Mouse (Mus musculus): ENCODE data around the gene Apln.

Gene Apln

DNA sequence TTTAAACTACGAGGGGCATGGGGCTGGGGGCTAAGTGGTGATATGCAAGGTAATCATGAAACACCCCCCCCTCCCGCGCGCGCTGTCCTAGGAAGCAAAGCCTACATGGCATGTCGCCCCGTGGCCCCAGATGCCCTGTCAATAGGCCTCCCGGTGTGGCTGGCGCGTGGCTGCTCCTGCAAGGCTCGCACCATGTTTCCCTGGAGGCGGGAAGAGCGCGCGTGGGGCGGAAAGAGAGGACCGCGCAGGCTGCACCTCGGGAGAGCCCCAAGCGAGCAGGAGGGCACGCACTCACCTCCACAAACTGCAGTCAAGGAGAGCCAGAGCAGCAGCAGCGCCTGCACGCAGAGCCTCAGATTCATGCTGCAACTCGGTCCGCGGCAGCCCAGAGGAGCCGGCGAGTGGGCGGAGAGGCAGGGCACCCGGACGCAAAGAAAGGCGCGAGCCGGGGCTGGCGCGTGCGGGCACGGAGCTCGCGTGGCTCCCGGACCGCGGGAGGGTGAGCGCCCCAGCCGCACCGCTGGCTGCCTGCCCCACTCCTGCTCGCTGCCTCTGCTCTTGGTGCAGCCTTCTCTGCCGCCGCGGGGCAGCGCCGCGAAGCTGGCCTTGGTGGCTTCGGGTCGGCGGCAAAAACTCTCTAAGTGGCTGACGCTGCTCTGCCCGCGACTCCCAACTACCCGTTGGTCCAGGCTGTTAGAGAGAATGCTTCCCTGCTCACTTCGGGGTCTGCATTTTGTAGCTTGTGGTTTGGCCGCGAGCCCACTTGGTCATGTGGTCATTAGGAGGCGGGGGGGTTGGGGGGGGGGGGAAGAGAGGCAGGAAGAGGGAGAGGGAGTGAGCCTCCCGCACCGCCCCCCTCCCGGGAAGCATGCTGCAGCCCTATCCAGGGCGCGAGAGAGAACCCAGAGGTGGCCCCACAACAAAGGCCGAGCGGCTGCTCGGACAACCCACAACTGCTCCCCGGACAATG is at the start of gene Apln:
Gene Apln (minus strand): TSS at position 710 of the 970 bp plus-strand sequence.
- peak in 1 of 2 experiments; percentile 12 for DNase-seq (ENCODE audit: low spot score in 2 of 2)

DNA sequence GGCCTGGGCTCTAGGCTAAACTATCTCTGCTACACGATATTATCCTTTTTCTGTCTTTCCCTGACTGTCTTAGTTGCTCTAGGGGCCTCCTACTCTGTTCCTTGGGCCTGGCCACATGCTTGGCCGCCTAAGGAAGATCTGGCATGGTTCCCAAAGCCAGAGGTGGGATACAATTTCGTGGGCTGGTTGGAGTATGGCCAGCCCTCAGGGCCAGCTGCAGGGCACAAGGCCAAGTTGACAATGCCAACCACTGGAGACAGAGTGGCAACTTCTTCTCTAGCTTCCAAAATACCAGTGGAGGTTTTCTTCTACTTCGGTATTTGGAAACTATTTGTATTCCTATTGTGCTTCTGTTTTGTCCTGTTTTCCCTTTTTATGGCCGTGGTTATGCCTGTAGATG is 47.7 kb upstream of the Apln start:
- no peak for DNase-seq (ENCODE audit: low spot score in 2 of 2)

GRCm38 (mm10) chrX:48076806-48077425 is 42.3 kb upstream of the Apln start:
- DNase-seq (ENCODE audit: low spot score in 2 of 2), result peak; percentile 21 to 47

DNA sequence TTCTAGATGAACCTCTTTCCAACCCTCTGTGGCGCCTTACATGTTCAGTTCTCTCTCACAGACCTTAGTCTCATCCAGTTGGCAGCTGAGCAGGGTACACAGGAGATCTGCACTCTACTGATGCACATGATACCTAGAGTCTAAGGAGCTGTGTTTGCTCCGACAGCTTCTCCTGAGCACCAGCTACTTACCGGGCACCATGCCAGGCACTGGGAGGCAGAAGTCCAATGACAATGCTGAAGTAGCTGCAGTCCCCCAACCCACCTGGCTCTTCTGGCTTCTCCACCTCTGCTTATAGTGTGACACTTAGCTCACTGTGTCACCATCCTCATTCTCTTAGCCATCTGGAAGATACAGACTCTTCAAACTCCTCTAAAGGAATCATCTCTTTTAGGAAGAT is 40.0 kb upstream of the Apln start:
- no peak for DNase-seq (ENCODE audit: low spot score in 2 of 2)

DNA sequence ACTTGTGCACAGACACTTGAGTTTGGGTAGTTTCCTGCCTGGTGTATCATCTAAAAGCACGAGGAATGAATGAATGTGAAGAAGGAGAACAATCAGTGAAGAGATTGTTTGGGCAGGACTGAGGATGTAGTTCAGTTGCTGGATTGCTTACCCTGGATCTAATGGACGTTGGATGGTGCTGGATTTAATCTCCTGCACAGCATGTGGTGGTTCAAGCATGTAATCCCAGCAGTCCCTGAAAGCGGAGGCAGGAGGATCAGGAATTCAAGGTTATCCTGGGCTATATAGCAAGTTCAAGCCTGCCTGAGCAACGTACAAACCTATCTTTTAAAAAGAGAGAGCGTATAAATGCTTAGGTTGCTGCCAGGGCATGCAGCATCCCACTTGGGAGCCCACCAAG is 37.7 kb upstream of the Apln start:
- DNase-seq (ENCODE audit: low spot score in 2 of 2), result no peak

GRCm38 (mm10) chrX:48071961-48072360 is 37.3 kb upstream of the Apln start:
- no peak for DNase-seq (ENCODE audit: low spot score in 2 of 2)

- no peak for DNase-seq (ENCODE audit: low spot score in 2 of 2)
Observed at GRCm38 (mm10) chrX:48066891-48067290, 32.2 kb upstream of the Apln start.

DNA sequence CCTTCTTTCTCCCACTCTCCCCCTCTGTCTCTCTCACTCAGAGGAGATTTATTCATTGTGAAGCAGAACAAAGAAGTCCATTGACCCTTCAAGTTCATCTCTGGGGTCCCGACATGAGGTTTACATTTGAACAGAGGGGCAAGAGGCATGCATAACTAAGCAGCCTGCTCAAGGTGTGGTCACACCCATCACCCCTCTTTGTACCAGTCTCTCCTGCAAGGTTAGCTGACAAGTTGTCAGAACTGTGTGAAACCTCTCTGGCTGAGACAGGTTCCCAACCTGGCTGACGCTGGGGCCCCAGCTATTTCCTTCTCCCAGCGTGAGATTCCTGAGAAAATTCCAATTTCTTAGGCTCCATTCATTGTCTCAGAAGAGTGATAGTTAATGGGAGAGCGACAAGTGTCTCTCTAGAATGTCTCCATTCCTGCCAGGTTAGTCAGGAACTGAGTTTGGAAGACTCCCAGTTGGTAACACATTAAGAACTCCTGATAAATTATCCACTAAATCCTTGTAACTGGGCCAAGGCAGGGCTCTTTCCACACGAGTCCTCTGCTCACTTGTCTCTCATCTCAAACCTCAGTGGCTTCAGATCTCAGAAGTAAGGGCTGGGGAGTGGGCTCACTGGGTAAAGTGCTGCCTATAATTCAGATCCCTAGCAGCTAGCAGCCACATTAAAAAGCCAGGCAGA is 29.7 kb upstream of the Apln start:
- no peak for DNase-seq (ENCODE audit: low spot score in 2 of 2)

DNA sequence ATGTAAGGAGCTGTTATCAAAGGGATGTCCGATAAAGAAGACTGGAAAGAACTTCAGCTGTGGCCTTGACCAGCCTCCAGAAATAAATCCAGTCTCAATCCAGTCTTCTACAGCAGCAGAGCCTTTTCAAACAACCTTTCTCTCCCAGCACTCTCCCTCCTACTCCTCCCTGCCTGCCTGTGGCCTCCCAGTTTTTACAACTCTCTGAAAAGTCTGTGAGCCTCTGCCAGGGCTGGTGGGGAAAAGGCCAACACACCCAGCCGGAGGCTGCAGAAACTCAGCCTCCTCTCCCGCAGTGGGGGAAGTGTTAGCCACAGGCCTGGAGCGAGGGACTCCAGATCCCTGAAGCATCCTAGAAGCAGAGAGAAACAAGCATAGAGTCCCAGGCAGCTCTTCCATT is 27.8 kb upstream of the Apln start:
- DNase-seq (ENCODE audit: low spot score in 2 of 2), result no peak

- peak; percentile 26 to 40 for DNase-seq (ENCODE audit: low spot score in 2 of 2)
Observed at GRCm38 (mm10) chrX:48054186-48055015, 19.7 kb upstream of the Apln start.

DNA sequence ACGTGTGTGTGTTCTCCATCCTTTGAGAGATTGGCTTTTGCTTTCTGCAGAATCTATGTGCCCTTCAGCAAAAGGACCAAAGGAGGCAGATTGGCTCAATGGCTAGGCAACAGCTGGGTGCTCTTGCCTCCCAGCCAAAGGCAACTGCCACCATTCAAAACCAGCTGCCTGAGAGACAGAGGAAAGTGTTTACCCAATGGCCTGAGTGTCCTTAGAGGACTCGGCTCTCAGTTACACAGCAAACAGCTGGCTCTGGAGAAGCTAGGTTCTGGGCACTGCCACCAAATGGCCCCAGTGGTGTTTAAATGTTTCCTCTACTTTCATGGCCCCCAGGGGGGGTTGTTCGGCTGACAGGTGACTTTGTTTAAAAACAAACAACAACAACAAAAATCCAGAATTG is 19.1 kb upstream of the Apln start:
- no peak for DNase-seq (ENCODE audit: low spot score in 2 of 2)

GRCm38 (mm10) chrX:48046315-48046714 is 11.7 kb upstream of the Apln start:
- no peak for DNase-seq (ENCODE audit: low spot score in 2 of 2)

DNA sequence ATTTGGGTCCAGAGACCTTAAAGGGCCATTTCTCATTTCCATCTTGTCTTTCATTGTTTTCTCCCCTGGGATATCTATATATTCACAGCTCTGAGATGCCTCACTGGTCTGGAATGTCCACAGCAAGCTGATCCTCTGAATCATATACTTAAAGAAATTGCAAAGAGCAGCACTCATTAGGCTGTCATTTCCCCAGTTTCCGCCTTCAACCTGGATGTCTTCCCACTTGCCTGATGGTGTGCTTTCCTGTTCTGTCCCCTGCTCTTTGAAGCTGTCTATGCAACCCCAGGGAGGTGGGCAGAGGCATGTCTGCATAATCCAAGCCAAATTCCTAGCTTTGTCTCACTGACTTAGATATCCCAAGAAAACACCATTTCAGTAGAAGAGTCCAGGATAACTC is 9.6 kb upstream of the Apln start:
- no peak for DNase-seq (ENCODE audit: low spot score in 2 of 2)

- DNase-seq (ENCODE audit: low spot score in 2 of 2), result no peak
Observed at GRCm38 (mm10) chrX:48042748-48043147, 8.1 kb upstream of the Apln start.

DNA sequence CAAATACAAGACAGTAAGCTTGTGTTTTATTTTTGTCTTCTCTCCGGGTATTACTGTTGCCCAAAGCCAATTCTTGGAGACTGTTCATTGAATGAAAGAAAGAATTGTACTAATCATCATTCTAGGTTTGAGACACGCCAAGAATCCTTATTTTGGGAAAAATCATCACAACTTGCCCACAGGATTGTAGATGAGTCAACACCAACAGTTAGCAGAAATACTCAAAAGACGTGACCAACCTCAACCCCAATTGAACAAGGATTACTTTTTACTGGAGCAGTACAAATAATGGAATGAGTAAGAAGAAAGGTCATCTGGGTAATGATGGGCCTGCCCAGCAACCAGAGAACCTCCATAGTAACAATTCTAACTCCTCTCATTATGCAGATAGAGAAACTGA is 5.7 kb upstream of the Apln start:
- no peak for DNase-seq (ENCODE audit: low spot score in 2 of 2)

GRCm38 (mm10) chrX:48033766-48034143 is 898 bp downstream of the Apln start:
- no peak for DNase-seq (ENCODE audit: low spot score in 2 of 2)

- DNase-seq (ENCODE audit: low spot score in 2 of 2), result peak in 1 of 2 experiments; percentile 10
Observed at GRCm38 (mm10) chrX:48033024-48033423, 1.6 kb downstream of the Apln start.

GRCm38 (mm10) chrX:48031866-48032265 is 2.8 kb downstream of the Apln start:
- no peak for DNase-seq (ENCODE audit: low spot score in 2 of 2)

DNA sequence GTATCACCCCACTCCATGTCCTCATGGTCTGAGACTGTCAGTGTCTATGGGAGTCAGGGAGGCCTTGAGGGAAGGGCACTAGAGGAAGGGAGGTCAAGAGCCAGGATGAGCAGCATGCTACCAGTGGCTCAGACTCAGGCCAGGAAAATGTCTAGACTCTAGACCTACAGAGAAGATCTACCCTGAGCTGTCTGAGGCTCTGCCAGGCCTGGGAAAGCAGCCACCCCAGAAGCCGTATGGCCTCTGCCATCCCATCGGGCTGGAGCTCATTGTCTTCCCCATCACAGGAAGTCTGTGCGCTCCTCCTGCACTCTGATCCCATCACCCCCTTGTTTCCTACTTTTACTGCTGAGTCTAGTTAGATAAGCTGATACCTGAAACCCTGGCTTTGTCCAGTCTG is 4.1 kb downstream of the Apln start:
- DNase-seq (ENCODE audit: low spot score in 2 of 2), result no peak

GRCm38 (mm10) chrX:48022811-48023210 is 11.8 kb downstream of the Apln start:
- no peak for DNase-seq (ENCODE audit: low spot score in 2 of 2)

- peak in 1 of 2 experiments; percentile 47 for DNase-seq (ENCODE audit: low spot score in 2 of 2)
Observed at GRCm38 (mm10) chrX:48019940-48020339, 14.7 kb downstream of the Apln start.

DNA sequence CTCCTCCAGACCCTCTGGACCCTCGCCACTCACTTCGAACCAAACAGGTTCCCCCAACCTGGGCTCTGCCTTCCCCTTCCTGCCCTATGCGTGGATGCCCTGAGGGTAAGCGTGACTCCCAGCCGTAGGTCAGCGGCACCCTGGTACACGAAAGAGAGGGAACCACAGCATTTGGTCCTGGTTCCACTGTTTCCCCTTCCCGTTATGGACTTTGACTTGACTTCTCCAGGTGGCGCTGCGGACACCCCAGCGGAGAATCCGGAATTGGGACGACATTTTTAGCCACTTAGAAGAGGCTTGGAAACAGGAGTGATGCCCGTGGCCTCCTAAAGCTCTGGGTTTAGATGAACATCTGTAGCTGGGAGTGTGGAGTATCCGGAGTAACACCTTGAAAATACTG is 15.3 kb downstream of the Apln start:
- DNase-seq (ENCODE audit: low spot score in 2 of 2), result no peak
